Mouse (Mus musculus) G1E (cell line): ENCODE results near the gene Pnp2. TPM values are rescaled to one million over a fixed set of nuclear protein-coding genes. Genes with fewer than 3 reads are reported as not detected.
"Not testable (repeated sequence)": the region's sequence is repeated elsewhere in the genome, so short reads cannot be mapped to it uniquely, and the experiment has no call there.

ENCODE experiments used
- ATAC-seq: 2 replicates; pipeline ENCODE4 v1.8.0; 2016; ENCODE audit warnings: mild to moderate bottlenecking; ENCODE audit not compliant: insufficient number of reproducible peaks, poor library complexity, low FRiP score, severe bottlenecking; ENCODE audit errors: extremely low read depth
- DNase-seq: peaks from one replicate; pipeline ENCODE4 v3.0.0; 2012; ENCODE audit warnings: low spot score
- H3K27me3 ChIP-seq: 2 replicates; pipeline ENCODE4 v1.6.1; 2012; ENCODE audit warnings: mild to moderate bottlenecking, low read length, inconsistent platforms; ENCODE audit not compliant: insufficient read depth
- H3K36me3 ChIP-seq: replicated peaks from 2 replicates; pipeline ENCODE3; 2012; ENCODE audit warnings: mild to moderate bottlenecking, inconsistent platforms
- H3K4me1 ChIP-seq: 2 replicates; pipeline ENCODE4 v1.6.1; 2012; ENCODE audit warnings: low read depth, low read length, inconsistent platforms, mixed read lengths; ENCODE audit not compliant: insufficient read depth
- H3K4me3 ChIP-seq: 2 replicates; pipeline ENCODE4 v1.5.1; 2012; ENCODE audit warnings: low read depth, mild to moderate bottlenecking, inconsistent platforms, low read length, moderate library complexity, mixed read lengths
- H3K9me3 ChIP-seq: replicated peaks from 2 replicates; pipeline ENCODE4 v1.6.1; 2012; ENCODE audit warnings: inconsistent platforms
- CTCF ChIP-seq: IDR thresholded peaks from 2 replicates; pipeline ENCODE4 v1.5.1; 2012; ENCODE audit warnings: low read depth, low read length, inconsistent platforms, mixed read lengths
- GATA1 ChIP-seq: IDR thresholded peaks from 2 replicates; pipeline ENCODE4 v1.6.1; 2012; ENCODE audit warnings: borderline replicate concordance, low read length, inconsistent platforms, mixed read lengths
- GATA2 ChIP-seq: IDR thresholded peaks from 2 replicates; pipeline ENCODE4 v1.6.1; 2012; ENCODE audit warnings: low read depth, low read length, inconsistent platforms, borderline replicate concordance
- POLR2AphosphoS5 ChIP-seq: IDR thresholded peaks from 2 replicates; pipeline ENCODE4 v1.6.1; 2012; ENCODE audit warnings: low read depth, low read length, inconsistent platforms; ENCODE audit not compliant: insufficient replicate concordance
- TAL1 ChIP-seq: conservative IDR thresholded peaks from 2 replicates; pipeline ENCODE4 v1.6.1; 2012; ENCODE audit warnings: low read depth, low read length, inconsistent platforms, mixed read lengths
- polyA plus RNA-seq: library from polyadenylated mRNA; stranded (reverse); fragments of >175 nt; gene quantifications from 2 replicates; pipeline ENCODE4 v1.2.3, GENCODE M21; 2012
- total RNA-seq, 2 experiments: library from RNA; stranded (forward) in 1 of 2; stranded (reverse) in 1 of 2; fragments of 200-1000 nt in 1 of 2; fragments of >200 nt in 1 of 2; fragmentation: Nextera tagmentation in 1 of 2; gene quantifications; 2 replicates each; pipeline ENCODE4 v1.2.3; 2014 to 2017

Gene Pnp2
- total RNA-seq (2014; fragmentation: Nextera tagmentation) (5.1 and 10.2 TPM in 2 replicates), total RNA-seq (2017) (0.52 and 1.1 TPM in 2 replicates), polyA plus RNA-seq (not detected in 2 replicates)

DNA sequence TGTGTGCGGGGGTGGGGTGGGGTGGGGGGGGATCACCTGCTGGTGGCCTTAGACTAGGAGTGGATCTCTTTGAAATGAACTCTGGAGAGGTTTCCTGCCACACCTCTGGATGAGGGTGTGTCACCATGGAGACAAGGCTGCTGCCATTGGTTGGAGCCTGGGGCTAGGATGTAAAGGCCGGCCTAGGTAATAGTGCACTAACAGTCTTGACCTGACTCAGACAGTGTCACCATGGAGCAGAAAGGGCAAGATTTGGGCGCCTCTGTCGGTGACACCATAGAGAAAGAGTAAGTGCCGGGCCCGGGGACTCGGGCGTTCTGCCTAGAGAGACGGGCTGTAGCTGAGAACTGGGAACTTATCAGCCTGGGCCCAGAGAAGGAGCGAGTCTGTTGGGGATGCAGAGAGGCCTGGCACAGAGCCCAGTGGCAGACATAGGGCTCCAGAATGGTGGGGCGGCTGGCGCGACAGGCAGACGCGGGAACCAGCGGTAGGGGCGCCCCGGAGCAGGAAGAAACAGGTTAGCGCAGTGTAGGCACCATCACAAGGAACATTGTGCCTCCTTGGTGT lies at the start of gene Pnp2:
Gene Pnp2, plus strand, starts transcription at position 51 of the 567 bp plus-strand sequence.
- H3K4me3 ChIP-seq, result peak within 1 kb of the TSS; percentile 63; the same call in 1 of the 2 replicates
- not testable (repeated sequence) for DNase-seq, H3K36me3 ChIP-seq, H3K9me3 ChIP-seq, H3K4me1 ChIP-seq, H3K27me3 ChIP-seq
- peak; percentile 67 for ATAC-seq

DNA sequence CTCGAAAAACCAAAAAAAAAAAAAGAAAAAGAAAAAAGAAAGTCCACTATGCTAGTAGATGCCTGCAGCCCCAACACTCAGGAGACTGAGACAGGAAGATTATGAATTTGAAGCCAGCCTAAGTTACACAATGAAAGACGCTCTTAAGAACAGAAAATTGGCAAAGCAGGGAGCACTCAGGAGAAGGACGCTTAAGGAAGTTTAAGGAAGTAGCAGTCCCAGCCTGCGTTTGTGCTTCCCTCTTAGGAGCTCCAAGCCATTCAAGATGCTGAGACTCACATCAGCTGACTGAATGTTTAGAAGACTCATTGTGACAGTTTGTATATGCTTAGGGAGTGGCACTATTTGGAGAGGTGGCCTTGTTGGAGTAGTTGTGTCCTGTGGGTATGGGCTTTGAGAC lies 47.7 kb upstream of the Pnp2 start:
- Histone ChIP-seq H3K4me1 (no peaks in the 10 kb centered on the region), H3K9me3 (no peaks in the 10 kb centered on the region), H3K4me3 (no peak overlapping the region), H3K36me3 (peaks cover 42% of the 10 kb centered on the region), H3K27me3 (no peaks in the 10 kb centered on the region)
- DNase-seq (no peak), ATAC-seq (no peak)
- TF ChIP-seq POLR2AphosphoS5 (no peak), GATA2 (no peak), GATA1 (no peak), CTCF (no peak), TAL1 (no peak)

DNA sequence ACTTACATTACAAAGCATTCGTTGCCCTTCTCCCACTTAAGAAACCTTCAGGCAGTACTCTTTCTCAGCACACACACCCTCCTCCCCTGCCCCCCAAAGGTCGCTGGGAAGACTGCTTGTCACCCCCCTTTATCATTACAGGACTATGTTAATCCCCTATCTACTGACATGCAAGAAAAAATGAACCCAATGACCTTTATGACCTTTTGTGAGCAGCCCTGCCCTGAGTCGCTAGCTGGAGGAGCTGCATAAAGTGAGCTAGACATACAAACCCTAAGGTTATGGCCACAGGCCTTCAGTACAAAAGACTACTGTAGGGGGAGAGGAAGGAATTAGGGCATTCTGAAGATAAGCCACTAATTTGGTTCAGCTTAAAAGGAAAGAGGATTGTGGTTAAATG lies 44.4 kb upstream of the Pnp2 start:
- no peak overlapping the region for H3K4me3 ChIP-seq
- no peaks in the 10 kb centered on the region for H3K9me3 ChIP-seq
- TF ChIP-seq CTCF (no peak), GATA2 (no peak), TAL1 (no peak), POLR2AphosphoS5 (no peak), GATA1 (no peak)
- ATAC-seq (no peak), DNase-seq (no peak)
- H3K27me3 ChIP-seq, result no peaks in the 10 kb centered on the region
- H3K4me1 ChIP-seq, result no peaks in the 10 kb centered on the region
- H3K36me3 ChIP-seq, result peaks cover 71% of the 10 kb centered on the region

- DNase-seq, result not testable (repeated sequence)
- peaks cover 53% of the 10 kb centered on the region for H3K36me3 ChIP-seq
These were observed 32.4 kb upstream of the Pnp2 start for GRCm38 (mm10) chr14:50923437-50923836.

GRCm38 (mm10) chr14:50924281-50925064 lies 31.3 kb upstream of the Pnp2 start, which contains the start of the genes Osgep and Apex1:
Osgep (minus strand) TSS chr14:50924893.
Apex1 (plus strand) TSS chr14:50924968.
- TF ChIP-seq POLR2AphosphoS5, result 0 out of 2 replicates have a peak, but pooled peaks have one; percentile 32
- TF ChIP-seq GATA1, result no peak
- ATAC-seq, result peak; percentile 87
- Histone ChIP-seq H3K9me3 (no peaks in the 10 kb centered on the region), H3K36me3 (peaks cover 56% of the 10 kb centered on the region), H3K27me3 (no peaks in the 10 kb centered on the region), H3K4me1 (peaks cover 42% of the 10 kb centered on the region), H3K4me3 (peak within 1 kb of the TSS; percentile 84)
- DNase-seq, result peak; percentile 97

More at GRCm38 (mm10) chr14:50923437-50923836, 32.4 kb upstream of the Pnp2 start:
- H3K4me1 ChIP-seq, result peaks cover 32% of the 10 kb centered on the region
- H3K9me3 ChIP-seq, ATAC-seq, H3K27me3 ChIP-seq: not testable (repeated sequence)
- H3K4me3 ChIP-seq, result peak overlapping the region; percentile 84

GRCm38 (mm10) chr14:50925111-50925920 lies 30.5 kb upstream of the Pnp2 start:
- peaks cover 49% of the 10 kb centered on the region for H3K4me1 ChIP-seq
- no peaks in the 10 kb centered on the region for H3K27me3 ChIP-seq
- peak overlapping the region; percentile 84 for H3K4me3 ChIP-seq
- DNase-seq (no peak), ATAC-seq (no peak)
- no peaks in the 10 kb centered on the region for H3K9me3 ChIP-seq
- H3K36me3 ChIP-seq, result peaks cover 55% of the 10 kb centered on the region
- TF ChIP-seq CTCF (no peak), POLR2AphosphoS5 (no peak), TAL1 (no peak), GATA1 (no peak)

GRCm38 (mm10) chr14:50927366-50927765 lies 28.4 kb upstream of the Pnp2 start:
- H3K4me3 ChIP-seq, result no peak overlapping the region
- peaks cover 60% of the 10 kb centered on the region for H3K4me1 ChIP-seq
- TF ChIP-seq POLR2AphosphoS5 (no peak), TAL1 (no peak), GATA1 (no peak), CTCF (no peak), GATA2 (no peak)
- H3K9me3 ChIP-seq, result no peaks in the 10 kb centered on the region
- ATAC-seq (no peak), DNase-seq (no peak)
- no peaks in the 10 kb centered on the region for H3K27me3 ChIP-seq
- H3K36me3 ChIP-seq, result peaks cover 45% of the 10 kb centered on the region
